Mouse (Mus musculus) midbrain, embryonic 12.5 days (tissue): ENCODE measurements around the gene Nufip2. TPM values are rescaled to one million over a fixed set of nuclear protein-coding genes. Genes with fewer than 3 reads are reported as not detected.
"Not testable (repeated sequence)": the region's sequence is repeated elsewhere in the genome, so short reads cannot be mapped to it uniquely, and the experiment has no call there.

ENCODE experiments used
- ATAC-seq: fragments of 200-750 bp; cut with Nextera tagmentation; 2 replicates; pipeline ENCODE4 v1.8.0; 2017; ENCODE audit warnings: low read depth, moderate TSS enrichment, moderate library complexity; ENCODE audit not compliant: low FRiP score
- H3K27ac ChIP-seq: fragments of 300-500 bp; sonication (generic); replicated peaks from 2 replicates; pipeline ENCODE4 v1.5.1; 2016; ENCODE audit warnings: mild to moderate bottlenecking
- H3K27me3 ChIP-seq: fragments of 300-500 bp; sonication (generic); 2 replicates; pipeline ENCODE4 v1.6.1; 2016; ENCODE audit warnings: mild to moderate bottlenecking
- H3K36me3 ChIP-seq: fragments of 300-500 bp; sonication (generic); 2 replicates; pipeline ENCODE4 v1.6.1; 2016
- H3K4me1 ChIP-seq: fragments of 300-500 bp; sonication (generic); 2 replicates; pipeline ENCODE4 v1.6.1; 2016
- H3K4me2 ChIP-seq: fragments of 300-500 bp; sonication (generic); replicated peaks from 2 replicates; pipeline ENCODE4 v1.6.1; 2016; ENCODE audit warnings: mild to moderate bottlenecking, moderate library complexity
- H3K4me3 ChIP-seq: fragments of 300-500 bp; sonication (generic); 2 replicates; pipeline ENCODE4 v1.5.1; 2016; ENCODE audit warnings: mild to moderate bottlenecking
- H3K9ac ChIP-seq: fragments of 300-500 bp; sonication (generic); replicated peaks from 2 replicates; pipeline ENCODE4 v1.6.1; 2016; ENCODE audit warnings: mild to moderate bottlenecking, moderate library complexity
- H3K9me3 ChIP-seq: fragments of 300-500 bp; sonication (generic); 2 replicates; pipeline ENCODE4 v1.6.1; 2016; ENCODE audit warnings: mild to moderate bottlenecking
- WGBS: fragments of 180-500 bp; shearing (Covaris S2); methylation state at CpG from one replicate; pipeline ENCODE4 v1.1.7; 2016; 5-methylcytosine and 5-hydroxymethylcytosine counted together
- polyA plus RNA-seq: library from polyadenylated mRNA; unstranded; fragments of >200 nt; fragmentation: Nextera tagmentation; extraction: Ambion mirVana; gene quantifications from 2 replicates; pipeline ENCODE4 v1.2.1, GENCODE M21; 2016

Nufip2 gene
- 4.3 and 5.0 TPM in 2 replicates for polyA plus RNA-seq

- peak within 1 kb of the TSS; percentile 99 for H3K9ac ChIP-seq
- H3K36me3 ChIP-seq, result no peaks in the 10 kb centered on the region
- H3K4me3 ChIP-seq, result peak within 1 kb of the TSS; percentile 99
- peaks cover 11% of the 10 kb centered on the region for H3K4me1 ChIP-seq
- peak; percentile 97 for ATAC-seq
- no peaks in the 10 kb centered on the region for H3K9me3 ChIP-seq
- peaks cover 7% of the 10 kb centered on the region; the same call in 1 of the 2 replicates for H3K27me3 ChIP-seq
- under 1% methylated on average over 38 of the region's 38 CpGs for WGBS
- H3K4me2 ChIP-seq, result peak within 1 kb of the TSS; percentile 64
- H3K27ac ChIP-seq, result peak within 1 kb of the TSS; percentile 98
Observed at GRCm38 (mm10) chr11:77685383-77686265, at the start of gene Nufip2. Gene Nufip2 (plus strand): TSS chr11:77686155.

GRCm38 (mm10) chr11:77641390-77641789 is 44.6 kb upstream of the Nufip2 start:
- Histone ChIP-seq H3K4me2 (no peak overlapping the region), H3K27ac (no peak overlapping the region), H3K4me3 (no peak overlapping the region), H3K9me3 (no peaks in the 10 kb centered on the region), H3K4me1 (no peaks in the 10 kb centered on the region), H3K9ac (no peak overlapping the region), H3K27me3 (no peaks in the 10 kb centered on the region), H3K36me3 (no peaks in the 10 kb centered on the region)
- WGBS, result 88% methylated on average over 9 of the region's 9 CpGs
- ATAC-seq, result no peak

GRCm38 (mm10) chr11:77645481-77645880 is 40.5 kb upstream of the Nufip2 start:
- H3K9me3 ChIP-seq, result no peaks in the 10 kb centered on the region
- H3K4me3 ChIP-seq, result no peak overlapping the region
- H3K4me1 ChIP-seq, result no peaks in the 10 kb centered on the region
- no peaks in the 10 kb centered on the region for H3K27me3 ChIP-seq
- H3K36me3 ChIP-seq, result no peaks in the 10 kb centered on the region
- 85% methylated on average over 4 of the region's 4 CpGs for WGBS
- H3K27ac ChIP-seq, result no peak overlapping the region
- H3K9ac ChIP-seq, result no peak overlapping the region
- H3K4me2 ChIP-seq, result no peak overlapping the region
- ATAC-seq, result no peak

- no peak overlapping the region for H3K27ac ChIP-seq
- no peak overlapping the region for H3K4me3 ChIP-seq
- no peaks in the 10 kb centered on the region for H3K36me3 ChIP-seq
- no peaks in the 10 kb centered on the region for H3K9me3 ChIP-seq
- H3K27me3 ChIP-seq, result no peaks in the 10 kb centered on the region
- no peak overlapping the region for H3K4me2 ChIP-seq
- 84% methylated on average over 7 of the region's 7 CpGs for WGBS
- no peak for ATAC-seq
- no peak overlapping the region for H3K9ac ChIP-seq
- H3K4me1 ChIP-seq, result no peaks in the 10 kb centered on the region
Observed at GRCm38 (mm10) chr11:77648878-77649277, 37.1 kb upstream of the Nufip2 start.

GRCm38 (mm10) chr11:77652484-77652883 is 33.5 kb upstream of the Nufip2 start:
- no peaks in the 10 kb centered on the region for H3K4me1 ChIP-seq
- no peaks in the 10 kb centered on the region for H3K36me3 ChIP-seq
- no peak for ATAC-seq
- no peaks in the 10 kb centered on the region for H3K9me3 ChIP-seq
- H3K4me3 ChIP-seq, result no peak overlapping the region
- no peak overlapping the region for H3K27ac ChIP-seq
- no peak overlapping the region for H3K9ac ChIP-seq
- WGBS, result 66% methylated on average over 6 of the region's 6 CpGs
- no peak overlapping the region for H3K4me2 ChIP-seq
- H3K27me3 ChIP-seq, result no peaks in the 10 kb centered on the region

GRCm38 (mm10) chr11:77653406-77654190 is 32.4 kb upstream of the Nufip2 start:
- not testable (repeated sequence) for H3K27me3 ChIP-seq, H3K4me2 ChIP-seq, H3K9me3 ChIP-seq, H3K9ac ChIP-seq, H3K4me1 ChIP-seq, H3K36me3 ChIP-seq, H3K4me3 ChIP-seq, H3K27ac ChIP-seq, ATAC-seq
- over 99% methylated on average over 4 of the region's 4 CpGs for WGBS

- Histone ChIP-seq H3K4me1 (no peaks in the 10 kb centered on the region), H3K9me3 (no peaks in the 10 kb centered on the region), H3K9ac (no peak overlapping the region), H3K27ac (no peak overlapping the region), H3K27me3 (no peaks in the 10 kb centered on the region), H3K4me3 (no peak overlapping the region), H3K4me2 (no peak overlapping the region), H3K36me3 (no peaks in the 10 kb centered on the region)
- ATAC-seq, result no peak
- WGBS, result 66% methylated on average over 4 of the region's 4 CpGs
Observed at GRCm38 (mm10) chr11:77659986-77660385, 26.0 kb upstream of the Nufip2 start.

GRCm38 (mm10) chr11:77663639-77664038 is 22.3 kb upstream of the Nufip2 start:
- Histone ChIP-seq H3K4me2 (no peak overlapping the region), H3K4me1 (no peaks in the 10 kb centered on the region), H3K4me3 (no peak overlapping the region), H3K9ac (no peak overlapping the region), H3K9me3 (0 out of 2 replicates have a peak, but pooled peaks cover 3% of the 10 kb centered on the region), H3K36me3 (no peaks in the 10 kb centered on the region), H3K27me3 (no peaks in the 10 kb centered on the region), H3K27ac (no peak overlapping the region)
- 84% methylated on average over 6 of the region's 6 CpGs for WGBS
- no peak for ATAC-seq

- Histone ChIP-seq H3K4me2 (no peak overlapping the region), H3K9ac (no peak overlapping the region), H3K9me3 (0 out of 2 replicates have a peak, but pooled peaks cover 3% of the 10 kb centered on the region), H3K36me3 (no peaks in the 10 kb centered on the region), H3K4me3 (no peak overlapping the region), H3K4me1 (no peaks in the 10 kb centered on the region), H3K27ac (no peak overlapping the region), H3K27me3 (no peaks in the 10 kb centered on the region)
- WGBS, result 94% methylated on average over 8 of the region's 8 CpGs
- ATAC-seq, result no peak
Observed at GRCm38 (mm10) chr11:77664046-77664445, 21.9 kb upstream of the Nufip2 start.

- H3K4me3 ChIP-seq, H3K4me2 ChIP-seq, H3K9ac ChIP-seq, H3K9me3 ChIP-seq, H3K36me3 ChIP-seq, ATAC-seq, H3K27me3 ChIP-seq, H3K27ac ChIP-seq, H3K4me1 ChIP-seq: not testable (repeated sequence)
- WGBS, result 78% methylated on average over 5 of the region's 5 CpGs
Observed at GRCm38 (mm10) chr11:77665384-77665783, 20.6 kb upstream of the Nufip2 start.

- WGBS, result 90% methylated on average over 8 of the region's 8 CpGs
- not testable (repeated sequence) for H3K36me3 ChIP-seq, ATAC-seq, H3K27me3 ChIP-seq, H3K9ac ChIP-seq, H3K27ac ChIP-seq, H3K4me1 ChIP-seq, H3K9me3 ChIP-seq, H3K4me2 ChIP-seq, H3K4me3 ChIP-seq
Observed at GRCm38 (mm10) chr11:77666766-77667165, 19.2 kb upstream of the Nufip2 start.

- no peaks in the 10 kb centered on the region for H3K4me1 ChIP-seq
- no peak overlapping the region for H3K9ac ChIP-seq
- 93% methylated on average over 2 of the region's 2 CpGs for WGBS
- H3K27me3 ChIP-seq, result no peaks in the 10 kb centered on the region
- H3K36me3 ChIP-seq, result no peaks in the 10 kb centered on the region
- peaks cover 4% of the 10 kb centered on the region; the same call in 1 of the 2 replicates for H3K9me3 ChIP-seq
- no peak for ATAC-seq
- H3K4me2 ChIP-seq, result no peak overlapping the region
- no peak overlapping the region for H3K27ac ChIP-seq
- H3K4me3 ChIP-seq, result no peak overlapping the region
Observed at GRCm38 (mm10) chr11:77672746-77673145, 13.2 kb upstream of the Nufip2 start.
